Mouse (Mus musculus): ENCODE measurements around the gene Oser1.

DNA sequence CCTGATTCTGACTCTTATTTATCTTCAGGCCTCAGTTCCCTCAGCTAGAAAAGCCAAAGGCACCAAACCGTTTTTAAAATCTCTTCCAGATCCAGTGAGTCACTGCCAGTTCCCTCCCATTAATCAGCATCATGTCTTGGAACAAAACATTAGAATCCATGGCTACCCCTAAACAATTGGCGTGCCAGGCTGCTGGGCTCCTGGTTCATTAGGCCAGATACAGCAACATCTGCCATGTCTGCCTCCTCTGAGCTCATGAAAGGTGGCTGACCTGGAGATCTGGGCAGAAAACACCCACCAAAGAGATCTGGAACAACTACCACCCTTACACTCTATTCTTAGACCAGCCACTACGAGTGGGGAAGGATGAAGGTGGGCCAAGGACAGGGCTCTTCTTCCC is 46.6 kb upstream of the Oser1 start:
- no peak for TF ChIP-seq POLR2A (IDR thresholded peaks at IDR 0.05; ENCODE audit: low read depth, low read length)
- no peak for TF ChIP-seq CTCF (IDR thresholded peaks at IDR 0.05; ENCODE audit: extremely low read depth, insufficient read depth, insufficient read length, insufficient replicate concordance)

Measured in spleen, adult 2 months (tissue).